Comparison of ENCODE assay signal across 8 mouse cellular contexts in the genomic region with DNA sequence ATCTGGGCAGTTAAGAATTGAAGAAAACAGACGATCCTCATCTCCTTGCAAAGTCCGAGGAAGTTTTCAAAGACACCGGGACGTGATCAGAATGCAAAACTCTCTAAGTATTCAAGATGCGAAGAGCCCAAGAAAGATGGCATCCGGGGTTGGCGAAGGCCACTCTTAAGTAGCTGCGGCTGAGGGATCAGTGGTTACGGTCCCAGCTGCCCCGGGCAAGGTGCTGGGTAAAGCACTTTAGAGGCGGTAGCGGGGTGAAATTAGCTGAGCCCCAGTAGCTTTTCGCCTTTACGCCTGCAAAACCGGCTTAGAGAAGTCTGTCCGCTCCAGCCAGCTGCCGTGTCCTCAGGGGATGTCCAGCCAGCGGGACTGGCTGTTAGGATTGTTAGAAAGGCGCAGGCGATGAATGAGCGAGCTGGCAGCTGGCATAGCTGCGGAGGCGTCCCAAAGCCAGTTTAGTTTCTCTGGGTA. TPM values are rescaled to one million over a fixed set of nuclear protein-coding genes. Genes with fewer than 3 reads are reported as not detected.
DNase-seq lines count a peak whose midpoint lies in the region; ATAC-seq lines count a peak whose summit lies in the region.

No protein-coding gene starts in this region.

- DNase-seq in R1 (ENCODE audit: low read depth, low spot score) = peak; percentile 39
- DNase-seq in cerebellum, postnatal 25 days = peak; percentile 29 to 41
- DNase-seq in gastrocnemius, postnatal 10 days = peak; percentile 37
- peak; percentile 67 to 78 for DNase-seq in left cerebral cortex, postnatal 14 days (ENCODE audit: low spot score in 2 of 2)
- DNase-seq in splenic B cell, adult 2 months (ENCODE audit: low read depth, low spot score) = peak; percentile 12
- no peak for DNase-seq in spleen, adult 12 weeks (ENCODE audit: low spot score)

- peak; percentile 18 for ATAC-seq in inflammation-experienced regulatory T-cells, adult 6 months
- ATAC-seq in megakaryocyte-erythroid progenitor cell, adult 5-6 weeks (replicated peaks; ENCODE audit: low FRiP score, low TSS enrichment, poor library complexity, severe bottlenecking) = peak; percentile 46; the same call in 1 of the 2 replicates

- H3K36me3 ChIP-seq in splenic B cell, adult 2 months (ENCODE audit: control insufficient read depth, insufficient read depth, low read length, poor library complexity, severe bottlenecking) = no peaks in the 10 kb centered on the region

- peaks cover 2% of the 10 kb centered on the region; the same call in 1 of the 2 replicates for H3K27me3 ChIP-seq in splenic B cell, adult 2 months (ENCODE audit: control insufficient read depth, insufficient read depth, low read length, poor library complexity, severe bottlenecking)

- intact Hi-C loops in left cerebral cortex, postnatal 14 days (cut with DNase I) = loop anchor here (5.0 kb wide), 2 partner anchors 37 to 43 kb away; partner anchors contain the start of gene Mrpl39

RNA-seq across cellular contexts. Expression of gene Jam2, which starts 0.9 kb away (rescaled TPM):
- total RNA-seq in gastrocnemius, postnatal 10 days (2021) = 10 to 100 TPM; 24.3 to 25.4 TPM
- under 1 TPM in 1 of 3 experiments, not detected in 2; 0.21 TPM for polyA plus RNA-seq in inflammation-experienced regulatory T-cells, adult 6 months (2017; shearing (Covaris generic))
- total RNA-seq in left cerebral cortex, postnatal 14 days (2021) = 10 to 100 TPM; 25.1 to 26.2 TPM
- total RNA-seq in megakaryocyte-erythroid progenitor cell, adult 5-6 weeks (2014; fragmentation: Nextera tagmentation) = not detected in 2 replicates
- total RNA-seq in megakaryocyte-erythroid progenitor cell, adult 5-6 weeks (2017) = 0.09 TPM in 1 of 2 replicates, not detected in the other

RNA-seq across cellular contexts. Expression of gene Mrpl39, which starts 39.3 kb away (rescaled TPM):
- total RNA-seq in gastrocnemius, postnatal 10 days (2021) = 10 to 100 TPM; 22.6 TPM
- polyA plus RNA-seq in inflammation-experienced regulatory T-cells, adult 6 months (2017; shearing (Covaris generic)) = 10 to 100 TPM; 20.6 to 31.7 (median 25.7) TPM
- total RNA-seq in left cerebral cortex, postnatal 14 days (2021) = 10 to 100 TPM; 19.2 to 24.1 TPM
- total RNA-seq in megakaryocyte-erythroid progenitor cell, adult 5-6 weeks (2014; fragmentation: Nextera tagmentation) = 41.6 and 42.4 TPM in 2 replicates
- 61.9 and 84.4 TPM in 2 replicates for total RNA-seq in megakaryocyte-erythroid progenitor cell, adult 5-6 weeks (2017)

RNA-seq across cellular contexts. Expression of gene Gabpa, which starts 59.9 kb away (rescaled TPM):
- 10 to 100 TPM; 29.3 to 35.7 TPM for total RNA-seq in gastrocnemius, postnatal 10 days (2021)
- 10 to 100 TPM; 17.6 to 29.3 (median 20.9) TPM for polyA plus RNA-seq in inflammation-experienced regulatory T-cells, adult 6 months (2017; shearing (Covaris generic))
- 10 to 100 TPM; 21.5 to 22.8 TPM for total RNA-seq in left cerebral cortex, postnatal 14 days (2021)
- total RNA-seq in megakaryocyte-erythroid progenitor cell, adult 5-6 weeks (2014; fragmentation: Nextera tagmentation) = 43.1 and 46.0 TPM in 2 replicates
- 85.5 and 95.2 TPM in 2 replicates for total RNA-seq in megakaryocyte-erythroid progenitor cell, adult 5-6 weeks (2017)

Comparison
In these comparisons a context has a peak if more than half of its experiments do, and no peak if none do; other contexts are left out.
1. RNA of gene Jam2, which starts 0.9 kb away (total RNA-seq): 25.1 to 26.2 TPM in left cerebral cortex, postnatal 14 days and 24.3 to 25.4 TPM in gastrocnemius, postnatal 10 days; 0.09 TPM in megakaryocyte-erythroid progenitor cell, adult 5-6 weeks; every median in the first group is over 10 times any median in the second.